In the genomic region with DNA sequence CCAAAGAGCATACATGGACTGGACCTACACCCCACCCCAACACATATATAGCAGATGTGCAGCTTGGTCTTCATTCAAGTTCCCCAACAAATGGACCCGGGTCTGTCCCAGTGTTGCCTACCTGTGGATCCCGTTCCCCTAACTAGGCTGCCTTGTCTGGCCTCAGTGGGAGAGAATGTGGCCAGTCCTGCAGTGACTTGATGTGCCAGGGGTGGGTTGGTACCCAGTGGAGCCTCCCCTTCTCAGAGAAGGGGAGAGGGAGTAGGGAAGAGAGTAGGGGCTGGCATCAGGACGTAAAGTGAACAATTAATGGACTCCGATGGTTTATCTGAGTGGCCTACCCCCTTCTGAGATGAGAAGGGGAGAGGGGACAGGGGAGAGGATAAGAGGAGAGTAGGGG, we compare ENCODE assay signal across 8 mouse cellular contexts. TPM values are rescaled to one million over a fixed set of nuclear protein-coding genes. Genes with fewer than 3 reads are reported as not detected.
A peak's percentile ranks its signal among the peaks of the same experiment; 100 is the strongest.
DNase-seq lines count a peak whose midpoint lies in the region; ATAC-seq lines count a peak whose summit lies in the region.

No protein-coding gene starts in this region.

- H3K27ac ChIP-seq in kidney, embryonic 16.5 days (ENCODE audit: low read length) = no peak overlapping the region
- H3K27ac ChIP-seq in hindbrain, embryonic 14.5 days = no peak overlapping the region; the same call in 1 of the 2 replicates
- 0 out of 2 replicates have a peak overlapping the region, but pooled peaks have one; percentile 82 for H3K27ac ChIP-seq in midbrain, embryonic 16.5 days (ENCODE audit: low read length)

- peaks cover 19% of the 10 kb centered on the region for H3K36me3 ChIP-seq in kidney, embryonic 16.5 days (ENCODE audit: insufficient read depth, low read length)
- H3K36me3 ChIP-seq in hindbrain, embryonic 14.5 days (replicated peaks; ENCODE audit: control insufficient read depth, insufficient read depth) = peaks cover 22% of the 10 kb centered on the region
- H3K36me3 ChIP-seq in midbrain, embryonic 16.5 days (ENCODE audit: control insufficient read depth, insufficient read depth, low read length) = peaks cover 4% of the 10 kb centered on the region

- peaks cover 11% of the 10 kb centered on the region for H3K4me1 ChIP-seq in kidney, embryonic 16.5 days (ENCODE audit: insufficient read depth, low read length)
- H3K4me1 ChIP-seq in hindbrain, embryonic 14.5 days (replicated peaks; ENCODE audit: control insufficient read depth, insufficient read depth, low read length) = peaks cover 17% of the 10 kb centered on the region
- peaks cover 20% of the 10 kb centered on the region for H3K4me1 ChIP-seq in midbrain, embryonic 16.5 days (ENCODE audit: control insufficient read depth, insufficient read depth, low read length)

- peak overlapping the region; percentile 96 for H3K9ac ChIP-seq in kidney, embryonic 16.5 days (replicated peaks; ENCODE audit: low read length)
- peak overlapping the region; percentile 88 for H3K9ac ChIP-seq in hindbrain, embryonic 14.5 days
- H3K9ac ChIP-seq in midbrain, embryonic 16.5 days (ENCODE audit: low read depth, low read length) = peak overlapping the region; percentile 89

- no peaks in the 10 kb centered on the region for H3K27me3 ChIP-seq in kidney, embryonic 16.5 days (ENCODE audit: insufficient read depth, low read length)
- H3K27me3 ChIP-seq in hindbrain, embryonic 14.5 days (ENCODE audit: control insufficient read depth, insufficient read depth, low read length) = peaks cover 4% of the 10 kb centered on the region; the same call in 1 of the 2 replicates
- H3K27me3 ChIP-seq in midbrain, embryonic 16.5 days (ENCODE audit: control insufficient read depth, insufficient read depth, low read depth, low read length) = no peaks in the 10 kb centered on the region; the same call in 1 of the 2 replicates

- DNase-seq in kidney, postnatal 4 days = no peak
- peak; percentile 20 for DNase-seq in cerebellum, adult 8-10 months
- no peak for DNase-seq in hindbrain, embryonic 14.5 days (ENCODE audit: low spot score)
- DNase-seq in spleen, adult 12 weeks (ENCODE audit: low spot score) = no peak
- no peak for DNase-seq in kidney, adult 18-20 months

- H3K4me3 ChIP-seq in kidney, embryonic 16.5 days (ENCODE audit: low read length) = peak overlapping the region; percentile 84
- peak overlapping the region; percentile 94 for H3K4me3 ChIP-seq in hindbrain, embryonic 14.5 days (replicated peaks; ENCODE audit: low read length)
- H3K4me3 ChIP-seq in midbrain, embryonic 16.5 days (ENCODE audit: low read depth, low read length) = peak overlapping the region; percentile 91

- no peak; the same call in 1 of the 2 replicates for ATAC-seq in kidney, embryonic 16.5 days (ENCODE audit: low FRiP score, low TSS enrichment)
- no peak for ATAC-seq in hindbrain, embryonic 14.5 days (ENCODE audit: low FRiP score)
- no peak; the same call in 1 of the 2 replicates for ATAC-seq in midbrain, embryonic 16.5 days
- ATAC-seq in activated CD4-positive, CD25-positive, alpha-beta regulatory T cell, adult 4 months = no peak

- 55% methylated on average over 4 of the region's 4 CpGs for WGBS in kidney, embryonic 16.5 days
- WGBS in hindbrain, embryonic 14.5 days = 66% methylated on average over 4 of the region's 4 CpGs
- WGBS in midbrain, embryonic 16.5 days = 53% methylated on average over 4 of the region's 4 CpGs

- peak overlapping the region; percentile 68 for H3K4me2 ChIP-seq in kidney, embryonic 16.5 days (replicated peaks; ENCODE audit: low read depth, low read length)
- peak overlapping the region; percentile 95 for H3K4me2 ChIP-seq in hindbrain, embryonic 14.5 days (replicated peaks)
- H3K4me2 ChIP-seq in midbrain, embryonic 16.5 days (ENCODE audit: low read length) = peak overlapping the region; percentile 99

- H3K9me3 ChIP-seq in kidney, embryonic 16.5 days (ENCODE audit: low read length) = no peaks in the 10 kb centered on the region
- no peaks in the 10 kb centered on the region for H3K9me3 ChIP-seq in hindbrain, embryonic 14.5 days (ENCODE audit: control insufficient read depth, low read length)
- H3K9me3 ChIP-seq in midbrain, embryonic 16.5 days (replicated peaks; ENCODE audit: control insufficient read depth, low read length, poor library complexity, severe bottlenecking) = no peaks in the 10 kb centered on the region

RNA-seq across cellular contexts. Expression of gene Clptm1l, which starts 0.8 kb away (rescaled TPM):
- polyA plus RNA-seq in kidney, embryonic 16.5 days (2015; fragmentation: Nextera tagmentation; extraction: Ambion mirVana) = 123 and 151 TPM in 2 replicates
- polyA plus RNA-seq in hindbrain, embryonic 14.5 days (2014; fragmentation: Nextera tagmentation; extraction: Ambion mirVana) = 147 and 157 TPM in 2 replicates
- polyA plus RNA-seq in midbrain, embryonic 16.5 days (2015; fragmentation: Nextera tagmentation; extraction: Ambion mirVana) = 133 and 136 TPM in 2 replicates
- polyA plus RNA-seq in activated CD4-positive, CD25-positive, alpha-beta regulatory T cell, adult 4 months (2017; shearing (Covaris generic)) = 10 to 100 TPM; 30.6 to 33.6 TPM

RNA-seq across cellular contexts. Expression of gene Tert, which starts 23.7 kb away (rescaled TPM):
- 6.6 and 8.0 TPM in 2 replicates for polyA plus RNA-seq in kidney, embryonic 16.5 days (2015; fragmentation: Nextera tagmentation; extraction: Ambion mirVana)
- 3.0 and 4.1 TPM in 2 replicates for polyA plus RNA-seq in hindbrain, embryonic 14.5 days (2014; fragmentation: Nextera tagmentation; extraction: Ambion mirVana)
- 6.2 and 8.5 TPM in 2 replicates for polyA plus RNA-seq in midbrain, embryonic 16.5 days (2015; fragmentation: Nextera tagmentation; extraction: Ambion mirVana)
- 1 to 10 TPM; 2.4 to 2.8 TPM for polyA plus RNA-seq in activated CD4-positive, CD25-positive, alpha-beta regulatory T cell, adult 4 months (2017; shearing (Covaris generic))
